Mouse (Mus musculus) liver, embryonic 16.5 days (tissue): ENCODE results near the gene Bcl2a1c. TPM values are rescaled to one million over a fixed set of nuclear protein-coding genes. Genes with fewer than 3 reads are reported as not detected.
"Not testable (repeated sequence)": the region's sequence is repeated elsewhere in the genome, so short reads cannot be mapped to it uniquely, and the experiment has no call there.

Source experiments
- ATAC-seq: fragments of 200-750 bp; cut with Nextera tagmentation; 2 replicates; pipeline ENCODE4 v1.8.0; 2017; ENCODE audit warnings: low read depth, mild to moderate bottlenecking, moderate number of reproducible peaks, moderate library complexity
- H3K27ac ChIP-seq: fragments of 300-500 bp; sonication (generic); 2 replicates; pipeline ENCODE4 v1.5.1; 2014; ENCODE audit warnings: mild to moderate bottlenecking, low read length
- H3K27me3 ChIP-seq: fragments of 300-500 bp; sonication (generic); 2 replicates; pipeline ENCODE4 v1.6.1; 2014; ENCODE audit warnings: low read depth, low read length, mixed read lengths; ENCODE audit not compliant: control insufficient read depth, insufficient read depth
- H3K36me3 ChIP-seq: fragments of 300-500 bp; sonication (generic); 2 replicates; pipeline ENCODE4 v1.6.1; 2014; ENCODE audit warnings: mild to moderate bottlenecking; ENCODE audit not compliant: control insufficient read depth, insufficient read depth
- H3K4me1 ChIP-seq: fragments of 300-500 bp; sonication (generic); 2 replicates; pipeline ENCODE4 v1.6.1; 2014; ENCODE audit warnings: low read depth, low read length, mixed read lengths; ENCODE audit not compliant: control insufficient read depth
- H3K4me2 ChIP-seq: fragments of 300-500 bp; sonication (generic); 2 replicates; pipeline ENCODE4 v1.6.1; 2014; ENCODE audit warnings: low read depth, low read length, mixed read lengths
- H3K4me3 ChIP-seq: fragments of 300-500 bp; sonication (generic); 2 replicates; pipeline ENCODE4 v1.5.1; 2014; ENCODE audit warnings: low read depth, mild to moderate bottlenecking, low read length
- H3K9ac ChIP-seq: fragments of 300-500 bp; sonication (generic); 2 replicates; pipeline ENCODE4 v1.6.1; 2014; ENCODE audit warnings: low read depth, low read length
- H3K9me3 ChIP-seq: fragments of 300-500 bp; sonication (generic); replicated peaks from 2 replicates; pipeline ENCODE4 v1.6.1; 2016; ENCODE audit warnings: low read length; ENCODE audit not compliant: control insufficient read depth
- WGBS: fragments of 180-500 bp; shearing (Covaris S2); extraction: QIAGEN DNeasy Blood & Tissue Kit; methylation state at CpG from one replicate; pipeline ENCODE4 v1.1.7; 2014; ENCODE audit not compliant: insufficient replicate concordance; 5-methylcytosine and 5-hydroxymethylcytosine counted together
- polyA plus RNA-seq: library from polyadenylated mRNA; unstranded; fragments of >200 nt; fragmentation: Nextera tagmentation; extraction: Ambion mirVana; gene quantifications from 2 replicates; pipeline ENCODE4 v1.2.1, GENCODE M21; 2015

Gene Bcl2a1c
- not detected in 2 replicates for polyA plus RNA-seq

GRCm38 (mm10) chr9:114329855-114330254, at the start of gene Bcl2a1c:
Gene Bcl2a1c, plus strand, starts transcription at chr9:114330135.
- not testable (repeated sequence) for H3K9ac ChIP-seq, H3K4me3 ChIP-seq, ATAC-seq, H3K4me1 ChIP-seq, H3K9me3 ChIP-seq, H3K27me3 ChIP-seq, H3K36me3 ChIP-seq, H3K4me2 ChIP-seq, H3K27ac ChIP-seq
- WGBS: 35% methylated on average over 9 of the region's 9 CpGs

DNA sequence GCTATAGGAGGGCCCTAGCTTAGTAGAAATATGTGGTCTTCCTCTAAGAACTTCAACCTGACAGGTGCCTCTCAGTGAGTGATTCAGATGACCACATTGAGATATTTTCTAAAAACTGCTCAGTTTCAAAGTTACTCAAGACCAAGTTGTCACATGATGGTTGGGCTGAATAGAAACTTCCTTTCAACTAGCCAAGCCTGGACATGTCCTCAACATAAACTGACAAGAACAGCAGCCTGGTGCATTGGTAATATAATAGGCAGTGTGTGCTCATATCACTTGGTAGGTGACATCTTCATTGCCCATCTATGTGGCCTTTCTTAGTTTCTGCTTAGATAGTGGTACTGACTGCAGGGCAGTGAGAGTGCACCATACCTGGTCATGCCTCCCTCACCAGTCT, 24.0 kb upstream of the Bcl2a1c start:
- not testable (repeated sequence) for H3K27ac ChIP-seq, ATAC-seq, H3K27me3 ChIP-seq, H3K9me3 ChIP-seq, H3K9ac ChIP-seq, H3K4me3 ChIP-seq, H3K4me2 ChIP-seq, H3K4me1 ChIP-seq, H3K36me3 ChIP-seq

GRCm38 (mm10) chr9:114311752-114312151, 18.2 kb upstream of the Bcl2a1c start:
- not testable (repeated sequence) for H3K27me3 ChIP-seq, H3K4me3 ChIP-seq, ATAC-seq, H3K27ac ChIP-seq, H3K9me3 ChIP-seq, H3K4me2 ChIP-seq, H3K4me1 ChIP-seq, H3K36me3 ChIP-seq, H3K9ac ChIP-seq
- 47% methylated on average over 2 of the region's 2 CpGs for WGBS

GRCm38 (mm10) chr9:114318021-114318420, 11.9 kb upstream of the Bcl2a1c start:
- WGBS: 0% methylated on average over 2 of the region's 2 CpGs
- Histone ChIP-seq H3K36me3 (no peaks in the 10 kb centered on the region), H3K4me1 (no peaks in the 10 kb centered on the region), H3K9me3 (no peaks in the 10 kb centered on the region), H3K9ac (no peak overlapping the region), H3K27me3 (no peaks in the 10 kb centered on the region), H3K4me2 (no peak overlapping the region), H3K4me3 (no peak overlapping the region), H3K27ac (no peak overlapping the region)
- no peak for ATAC-seq

- WGBS: 33% methylated on average over 3 of the region's 3 CpGs
- Histone ChIP-seq H3K36me3 (no peaks in the 10 kb centered on the region), H3K4me3 (no peak overlapping the region), H3K4me1 (no peaks in the 10 kb centered on the region), H3K9me3 (no peaks in the 10 kb centered on the region), H3K27me3 (no peaks in the 10 kb centered on the region), H3K9ac (no peak overlapping the region), H3K4me2 (no peak overlapping the region), H3K27ac (no peak overlapping the region)
- no peak for ATAC-seq
These were observed 3.8 kb upstream of the Bcl2a1c start for GRCm38 (mm10) chr9:114326011-114326748.

DNA sequence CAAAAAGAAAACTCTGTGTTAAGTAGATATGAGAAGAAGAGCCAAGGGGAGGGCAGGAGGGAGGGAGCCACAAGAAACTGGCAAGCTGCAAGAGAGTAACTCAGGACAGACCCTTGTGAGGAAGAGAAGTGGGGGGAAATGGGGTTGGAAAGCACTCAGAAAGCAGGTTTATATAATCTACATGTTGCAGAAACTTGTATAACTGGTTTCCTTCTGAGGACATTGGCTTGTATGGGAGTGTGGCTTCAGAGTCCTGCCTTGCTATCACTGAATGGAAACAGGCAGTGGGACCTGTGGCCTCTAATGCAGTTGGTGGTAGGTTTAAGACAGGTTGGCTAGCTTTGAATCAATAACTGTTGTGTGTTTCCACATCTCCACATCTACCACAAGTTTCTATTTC, 1.6 kb upstream of the Bcl2a1c start:
- H3K4me2 ChIP-seq, H3K27me3 ChIP-seq, H3K27ac ChIP-seq, ATAC-seq, H3K4me1 ChIP-seq, H3K9ac ChIP-seq, H3K4me3 ChIP-seq, H3K9me3 ChIP-seq, H3K36me3 ChIP-seq: not testable (repeated sequence)

DNA sequence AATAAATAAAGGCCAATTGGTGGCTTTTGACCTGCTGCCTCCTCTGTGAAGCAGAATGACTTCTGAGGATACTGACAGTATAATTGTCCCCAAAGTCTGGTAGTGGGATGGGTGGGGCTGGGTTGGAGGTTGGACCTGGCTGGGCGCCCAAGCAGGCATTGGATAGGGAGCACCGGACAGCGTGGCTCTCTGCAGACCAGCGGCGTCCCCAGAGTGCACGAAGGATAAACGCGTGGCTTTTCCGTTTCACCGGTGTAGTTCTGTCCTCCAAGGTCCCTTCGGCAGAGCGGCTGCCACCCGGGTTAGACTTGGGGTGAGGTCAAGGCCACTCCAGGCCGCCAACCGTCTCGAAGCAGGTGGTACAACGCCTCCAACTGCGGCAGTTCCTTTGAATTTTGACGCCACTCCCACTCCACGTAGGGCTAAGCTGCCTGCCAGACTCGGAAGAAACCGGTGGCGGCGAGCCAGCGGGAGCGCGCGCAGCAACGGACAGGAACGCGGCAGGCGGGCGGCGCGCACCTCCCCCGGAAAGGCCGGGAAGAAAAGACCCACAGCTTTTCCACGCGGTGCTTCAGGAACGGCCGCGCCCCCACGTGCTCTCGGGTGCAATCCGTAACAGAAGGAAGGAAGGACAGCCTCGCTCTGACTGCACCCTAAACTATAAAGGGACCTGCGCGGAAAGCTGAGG, 38.0 kb downstream of the Bcl2a1c start:
- peak; percentile 56; the same call in 1 of the 2 replicates for ATAC-seq
- WGBS: under 1% methylated on average over 48 of the region's 48 CpGs
- no peaks in the 10 kb centered on the region for H3K9me3 ChIP-seq
- peak overlapping the region; percentile 55 for H3K4me3 ChIP-seq
- H3K27me3 ChIP-seq: no peaks in the 10 kb centered on the region; the same call in 1 of the 2 replicates
- H3K4me2 ChIP-seq: peak overlapping the region; percentile 72
- H3K9ac ChIP-seq: peak overlapping the region; percentile 31; the same call in 1 of the 2 replicates
- H3K36me3 ChIP-seq: no peaks in the 10 kb centered on the region
- H3K27ac ChIP-seq: no peak overlapping the region
- no peaks in the 10 kb centered on the region for H3K4me1 ChIP-seq

DNA sequence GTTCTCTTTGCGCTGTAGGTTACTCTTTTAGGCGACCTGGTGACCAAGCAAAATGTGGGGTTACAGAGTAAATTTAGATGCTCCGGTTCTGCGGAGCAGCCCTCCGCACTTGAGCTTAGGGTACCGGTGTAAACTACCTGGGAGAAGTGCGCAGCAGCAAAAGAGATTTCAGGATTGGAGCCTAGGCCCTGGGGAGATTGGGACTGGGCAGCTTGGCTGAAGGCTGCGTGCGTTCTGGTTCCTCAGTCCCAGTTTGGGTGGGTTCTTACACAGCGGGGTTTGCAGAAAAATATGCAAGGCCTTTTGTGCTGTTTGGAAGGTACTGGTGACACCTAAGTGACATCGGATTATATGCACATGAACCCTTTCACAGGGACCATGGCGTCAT, 38.5 kb downstream of the Bcl2a1c start:
- no peaks in the 10 kb centered on the region for H3K4me1 ChIP-seq
- H3K27me3 ChIP-seq: no peaks in the 10 kb centered on the region; the same call in 1 of the 2 replicates
- H3K9ac ChIP-seq: peak overlapping the region; percentile 31; the same call in 1 of the 2 replicates
- H3K4me2 ChIP-seq: peak overlapping the region; percentile 72
- H3K4me3 ChIP-seq: peak overlapping the region; percentile 55
- H3K36me3 ChIP-seq: no peaks in the 10 kb centered on the region
- ATAC-seq: no peak
- H3K27ac ChIP-seq: no peak overlapping the region
- no peaks in the 10 kb centered on the region for H3K9me3 ChIP-seq
- 10% methylated on average over 12 of the region's 12 CpGs for WGBS

- not testable (repeated sequence) for H3K9me3 ChIP-seq, H3K4me3 ChIP-seq, H3K9ac ChIP-seq, H3K4me1 ChIP-seq, H3K4me2 ChIP-seq, H3K36me3 ChIP-seq, H3K27ac ChIP-seq, ATAC-seq, H3K27me3 ChIP-seq
- WGBS: 45% methylated on average over 5 of the region's 5 CpGs
These were observed 39.5 kb downstream of the Bcl2a1c start for GRCm38 (mm10) chr9:114369389-114369788.
